Mouse (Mus musculus): ENCODE measurements around the gene Abcc4. TPM values are rescaled to one million over a fixed set of nuclear protein-coding genes. Genes with fewer than 3 reads are reported as not detected.

Abcc4 gene
- polyA plus RNA-seq, 1 experiment: 6.8 TPM

- Histone ChIP-seq H3K4me3 (ENCODE audit: insufficient read depth, low read length) (no peak overlapping the region), H3K27ac (ENCODE audit: insufficient read depth, low read length) (no peak overlapping the region), H3K4me1 (ENCODE audit: control insufficient read depth, insufficient read depth, low read length) (no peaks in the 10 kb centered on the region; the same call in 1 of the 2 replicates)
- no peak for TF ChIP-seq CTCF (IDR thresholded peaks at IDR 0.05; ENCODE audit: extremely low read depth, insufficient read depth, low read length)
- TF ChIP-seq POLR2A (IDR thresholded peaks at IDR 0.05; ENCODE audit: extremely low read depth, insufficient read depth, low read length): no peak
Observed at GRCm38 (mm10) chr14:118700576-118700975, 5.4 kb downstream of the Abcc4 start.

GRCm38 (mm10) chr14:118699963-118700362 lies 6.1 kb downstream of the Abcc4 start:
- no peak for TF ChIP-seq CTCF (IDR thresholded peaks at IDR 0.05; ENCODE audit: extremely low read depth, insufficient read depth, low read length)
- no peak for TF ChIP-seq POLR2A (IDR thresholded peaks at IDR 0.05; ENCODE audit: extremely low read depth, insufficient read depth, low read length)
- no peaks in the 10 kb centered on the region; the same call in 1 of the 2 replicates for H3K4me1 ChIP-seq (ENCODE audit: control insufficient read depth, insufficient read depth, low read length)

GRCm38 (mm10) chr14:118699508-118699907 lies 6.5 kb downstream of the Abcc4 start:
- H3K4me1 ChIP-seq (ENCODE audit: control insufficient read depth, insufficient read depth, low read length): no peaks in the 10 kb centered on the region; the same call in 1 of the 2 replicates
- H3K27ac ChIP-seq (ENCODE audit: insufficient read depth, low read length): no peak overlapping the region
- no peak for TF ChIP-seq POLR2A (IDR thresholded peaks at IDR 0.05; ENCODE audit: extremely low read depth, insufficient read depth, low read length)
- TF ChIP-seq CTCF (IDR thresholded peaks at IDR 0.05; ENCODE audit: extremely low read depth, insufficient read depth, low read length): no peak
- H3K4me3 ChIP-seq (ENCODE audit: insufficient read depth, low read length): no peak overlapping the region

More at GRCm38 (mm10) chr14:118699963-118700362, 6.1 kb downstream of the Abcc4 start:
- Histone ChIP-seq H3K27ac (ENCODE audit: insufficient read depth, low read length) (no peak overlapping the region), H3K4me3 (ENCODE audit: insufficient read depth, low read length) (no peak overlapping the region)

GRCm38 (mm10) chr14:118696556-118697289 lies 9.3 kb downstream of the Abcc4 start:
- TF ChIP-seq POLR2A (IDR thresholded peaks at IDR 0.05; ENCODE audit: extremely low read depth, insufficient read depth, low read length) (no peak), CTCF (IDR thresholded peaks at IDR 0.05; ENCODE audit: extremely low read depth, insufficient read depth, low read length) (no peak)
- Histone ChIP-seq H3K4me3 (ENCODE audit: insufficient read depth, low read length) (no peak overlapping the region), H3K27ac (ENCODE audit: insufficient read depth, low read length) (no peak overlapping the region), H3K4me1 (ENCODE audit: control insufficient read depth, insufficient read depth, low read length) (no peaks in the 10 kb centered on the region)

GRCm38 (mm10) chr14:118695866-118696265 lies 10.2 kb downstream of the Abcc4 start:
- TF ChIP-seq POLR2A (IDR thresholded peaks at IDR 0.05; ENCODE audit: extremely low read depth, insufficient read depth, low read length) (no peak), CTCF (IDR thresholded peaks at IDR 0.05; ENCODE audit: extremely low read depth, insufficient read depth, low read length) (no peak)
- no peak overlapping the region for H3K27ac ChIP-seq (ENCODE audit: insufficient read depth, low read length)
- no peaks in the 10 kb centered on the region for H3K4me1 ChIP-seq (ENCODE audit: control insufficient read depth, insufficient read depth, low read length)
- H3K4me3 ChIP-seq (ENCODE audit: insufficient read depth, low read length): no peak overlapping the region

GRCm38 (mm10) chr14:118694321-118694720 lies 11.7 kb downstream of the Abcc4 start:
- Histone ChIP-seq H3K27ac (ENCODE audit: insufficient read depth, low read length) (no peak overlapping the region), H3K4me3 (ENCODE audit: insufficient read depth, low read length) (no peak overlapping the region), H3K4me1 (ENCODE audit: control insufficient read depth, insufficient read depth, low read length) (no peaks in the 10 kb centered on the region)
- TF ChIP-seq CTCF (IDR thresholded peaks at IDR 0.05; ENCODE audit: extremely low read depth, insufficient read depth, low read length) (no peak), POLR2A (IDR thresholded peaks at IDR 0.05; ENCODE audit: extremely low read depth, insufficient read depth, low read length) (no peak)

GRCm38 (mm10) chr14:118691910-118692309 lies 14.1 kb downstream of the Abcc4 start:
- TF ChIP-seq CTCF (IDR thresholded peaks at IDR 0.05; ENCODE audit: extremely low read depth, insufficient read depth, low read length) (no peak), POLR2A (IDR thresholded peaks at IDR 0.05; ENCODE audit: extremely low read depth, insufficient read depth, low read length) (no peak)
- no peaks in the 10 kb centered on the region for H3K4me1 ChIP-seq (ENCODE audit: control insufficient read depth, insufficient read depth, low read length)
- H3K4me3 ChIP-seq (ENCODE audit: insufficient read depth, low read length): no peak overlapping the region
- peak overlapping the region; percentile 18 for H3K27ac ChIP-seq (ENCODE audit: insufficient read depth, low read length)

- no peaks in the 10 kb centered on the region for H3K4me1 ChIP-seq (ENCODE audit: control insufficient read depth, insufficient read depth, low read length)
- H3K27ac ChIP-seq (ENCODE audit: insufficient read depth, low read length): peak overlapping the region; percentile 54; the same call in 1 of the 2 replicates
- no peak for TF ChIP-seq CTCF (IDR thresholded peaks at IDR 0.05; ENCODE audit: extremely low read depth, insufficient read depth, low read length)
- no peak for TF ChIP-seq POLR2A (IDR thresholded peaks at IDR 0.05; ENCODE audit: extremely low read depth, insufficient read depth, low read length)
- no peak overlapping the region for H3K4me3 ChIP-seq (ENCODE audit: insufficient read depth, low read length)
Observed at GRCm38 (mm10) chr14:118691404-118691803, 14.6 kb downstream of the Abcc4 start.

- H3K4me1 ChIP-seq (ENCODE audit: control insufficient read depth, insufficient read depth, low read length): no peaks in the 10 kb centered on the region
- H3K4me3 ChIP-seq (ENCODE audit: insufficient read depth, low read length): no peak overlapping the region
- TF ChIP-seq POLR2A (IDR thresholded peaks at IDR 0.05; ENCODE audit: extremely low read depth, insufficient read depth, low read length): no peak
- no peak for TF ChIP-seq CTCF (IDR thresholded peaks at IDR 0.05; ENCODE audit: extremely low read depth, insufficient read depth, low read length)
- H3K27ac ChIP-seq (ENCODE audit: insufficient read depth, low read length): peak overlapping the region; percentile 54; the same call in 1 of the 2 replicates
Observed at GRCm38 (mm10) chr14:118690921-118691320, 15.1 kb downstream of the Abcc4 start.

GRCm38 (mm10) chr14:118690336-118690735 lies 15.7 kb downstream of the Abcc4 start:
- Histone ChIP-seq H3K4me1 (ENCODE audit: control insufficient read depth, insufficient read depth, low read length) (no peaks in the 10 kb centered on the region), H3K27ac (ENCODE audit: insufficient read depth, low read length) (no peak overlapping the region), H3K4me3 (ENCODE audit: insufficient read depth, low read length) (no peak overlapping the region)
- no peak for TF ChIP-seq POLR2A (IDR thresholded peaks at IDR 0.05; ENCODE audit: extremely low read depth, insufficient read depth, low read length)
- no peak for TF ChIP-seq CTCF (IDR thresholded peaks at IDR 0.05; ENCODE audit: extremely low read depth, insufficient read depth, low read length)
